Mouse (Mus musculus) myocyte (in vitro differentiated cells): ENCODE data around the gene Gatad2b. TPM values are rescaled to one million over a fixed set of nuclear protein-coding genes. Genes with fewer than 3 reads are reported as not detected.

Experiments used
- H3K27me3 ChIP-seq: one replicate; pipeline ENCODE4 v1.6.1; 2011; ENCODE audit not compliant: control insufficient read depth, insufficient read depth, insufficient read length
- H3K36me3 ChIP-seq: one replicate; pipeline ENCODE4 v1.6.1; 2011; ENCODE audit not compliant: control insufficient read depth, insufficient read depth
- H3K4me2 ChIP-seq: one replicate; pipeline ENCODE4 v1.6.1; 2011; ENCODE audit warnings: low read depth, control low read depth
- H3K4me3 ChIP-seq: one replicate; pipeline ENCODE4 v1.5.1; 2011; ENCODE audit warnings: mild to moderate bottlenecking, control low read depth, moderate library complexity
- H3K79me2 ChIP-seq: one replicate; pipeline ENCODE4 v1.6.1; 2011; ENCODE audit not compliant: control insufficient read depth, insufficient read depth
- H3ac ChIP-seq: one replicate; pipeline ENCODE4 v1.6.1; 2011; ENCODE audit not compliant: control insufficient read depth, insufficient read length
- CEBPB ChIP-seq: IDR thresholded peaks from 2 replicates; pipeline ENCODE4 v1.6.1; 2011; ENCODE audit warnings: mild to moderate bottlenecking, moderate library complexity; ENCODE audit not compliant: poor library complexity, insufficient read depth, severe bottlenecking
- E2F4 ChIP-seq: IDR thresholded peaks from one replicate; pipeline ENCODE4 v1.6.1; 2011; ENCODE audit warnings: mild to moderate bottlenecking, control low read depth, moderate library complexity; ENCODE audit not compliant: insufficient read depth
- MAX ChIP-seq: IDR thresholded peaks from one replicate; pipeline ENCODE4 v1.6.1; 2011; ENCODE audit warnings: low read depth, mild to moderate bottlenecking, control low read depth
- MYOD1 ChIP-seq, 3 experiments: IDR thresholded peaks; one replicate each; pipeline ENCODE4 v1.6.1; 2011; ENCODE audit warnings: control low read depth in 2 of 3, low read depth in 2 of 3, mild to moderate bottlenecking in 2 of 3, moderate library complexity in 1 of 3; ENCODE audit not compliant: insufficient read length in 2 of 3, control insufficient read depth in 1 of 3
- MYOG ChIP-seq, 3 experiments: IDR thresholded peaks; one replicate each; pipeline ENCODE4 v1.6.1; 2011; ENCODE audit warnings: control low read depth in 2 of 3, low read depth in 2 of 3, mild to moderate bottlenecking in 2 of 3; ENCODE audit not compliant: insufficient read length in 2 of 3, control insufficient read depth in 1 of 3, insufficient read depth in 1 of 3
- POLR2A ChIP-seq: IDR thresholded peaks from one replicate; pipeline ENCODE4 v1.6.1; 2011; ENCODE audit warnings: low read depth, mild to moderate bottlenecking, control low read depth, moderate library complexity; ENCODE audit not compliant: insufficient read length
- POLR2AphosphoS2 ChIP-seq: IDR thresholded peaks from one replicate; pipeline ENCODE4 v1.6.1; 2011; ENCODE audit warnings: low read depth, control low read depth; ENCODE audit not compliant: insufficient read length
- REST ChIP-seq: IDR thresholded peaks from one replicate; pipeline ENCODE4 v1.6.1; 2011; ENCODE audit warnings: mild to moderate bottlenecking, control low read depth, moderate library complexity; ENCODE audit not compliant: insufficient read depth, insufficient read length
- SRF ChIP-seq: IDR thresholded peaks from one replicate; pipeline ENCODE4 v1.6.1; 2011; ENCODE audit warnings: low read depth; ENCODE audit not compliant: control insufficient read depth, insufficient read length
- TCF12 ChIP-seq: IDR thresholded peaks from one replicate; pipeline ENCODE4 v1.6.1; 2011; ENCODE audit warnings: mild to moderate bottlenecking, control low read depth; ENCODE audit not compliant: poor library complexity, insufficient read depth, severe bottlenecking
- TCF3 ChIP-seq: IDR thresholded peaks from one replicate; pipeline ENCODE4 v1.6.1; 2011; ENCODE audit warnings: low read depth, control low read depth; ENCODE audit not compliant: insufficient read length
- USF1 ChIP-seq: IDR thresholded peaks from one replicate; pipeline ENCODE4 v1.6.1; 2011; ENCODE audit warnings: low read depth, mild to moderate bottlenecking, control low read depth, moderate library complexity
- polyA plus RNA-seq: library from polyadenylated mRNA; unstranded; fragments of >200 nt; fragmentation: generic; extraction: Trizol; gene quantifications from one replicate; pipeline ENCODE4 v1.2.1, GENCODE M21; 2012; ENCODE audit warnings: missing spikeins

The Gatad2b gene
- 14.7 TPM for polyA plus RNA-seq

DNA sequence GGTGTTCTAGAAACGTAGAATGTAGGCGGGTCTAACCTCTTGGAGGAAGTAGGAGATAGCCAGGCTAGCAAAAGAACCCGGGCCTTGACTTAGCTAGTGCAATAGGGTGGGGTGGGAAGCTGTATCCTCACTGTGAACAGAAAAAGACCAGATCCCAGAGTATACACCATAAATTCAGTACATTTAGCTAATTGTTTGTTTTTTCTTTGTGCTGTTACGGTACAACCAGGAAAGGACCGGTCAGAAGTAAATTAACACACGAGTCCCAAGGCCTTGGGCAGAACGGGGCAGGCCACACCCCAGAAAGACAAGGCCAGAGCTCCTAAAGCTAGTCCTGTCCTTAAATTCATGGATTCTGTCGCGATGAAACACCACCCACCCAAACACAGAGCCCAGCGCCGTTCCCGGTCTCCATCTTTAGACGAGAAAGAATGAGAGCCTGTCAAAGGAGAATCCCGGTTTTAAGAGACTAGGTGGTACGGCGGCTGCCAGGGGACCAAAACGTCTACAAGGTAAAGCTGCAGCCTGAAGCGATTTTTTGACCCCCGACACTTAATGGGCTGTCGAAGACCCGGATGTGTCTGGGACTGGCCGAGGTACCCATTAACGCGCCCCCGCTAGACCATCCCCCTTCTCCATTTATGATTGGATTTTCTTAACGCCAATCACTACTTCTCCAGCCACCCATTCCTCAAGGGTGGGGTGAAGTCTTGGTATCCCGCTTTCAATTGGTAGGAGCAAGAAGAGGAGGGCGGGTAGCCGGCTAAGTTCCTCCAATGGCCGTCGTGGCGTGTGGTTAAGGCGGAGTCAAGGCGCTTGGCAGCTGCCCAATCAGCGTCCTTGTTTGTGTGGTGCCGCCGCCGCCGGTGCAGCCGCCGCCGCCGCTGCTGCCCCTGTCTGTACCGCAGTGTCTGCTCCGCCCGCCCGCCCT lies at the start of gene Gatad2b:
Gene Gatad2b, plus strand, starts transcription at position 834 of the 931 bp plus-strand sequence.
- peak within 1 kb of the TSS; percentile 93 for H3K4me2 ChIP-seq
- H3K4me3 ChIP-seq: peak within 1 kb of the TSS; percentile 90
- peaks cover 42% of the 10 kb centered on the region for H3K79me2 ChIP-seq
- H3K27me3 ChIP-seq: no peaks in the 10 kb centered on the region
- H3K36me3 ChIP-seq: no peaks in the 10 kb centered on the region
- TF ChIP-seq MAX (no peak), SRF (peak; percentile 6), USF1 (no peak), MYOD1 (IDR thresholded peaks at IDR 0.05; ENCODE audit: control insufficient read depth in 1 of 3, insufficient read length in 2 of 3, low read depth in 2 of 3) (no peak), CEBPB (no peak), E2F4 (no peak), TCF12 (no peak), MYOG (IDR thresholded peaks at IDR 0.05; ENCODE audit: control insufficient read depth in 1 of 3, insufficient read depth in 1 of 3, insufficient read length in 2 of 3, low read depth in 2 of 3) (no peak), TCF3 (no peak), REST (no peak), POLR2AphosphoS2 (peak; percentile 40), POLR2A (peak; percentile 57)
- H3ac ChIP-seq: peak within 1 kb of the TSS; percentile 77

GRCm38 (mm10) chr3:90245406-90245805 lies 47.6 kb upstream of the Gatad2b start:
- Histone ChIP-seq H3K4me3 (no peak overlapping the region), H3K79me2 (peaks cover 13% of the 10 kb centered on the region), H3K27me3 (no peaks in the 10 kb centered on the region), H3K4me2 (peak overlapping the region; percentile 46), H3ac (no peak overlapping the region), H3K36me3 (peaks cover 6% of the 10 kb centered on the region)
- no peak for TF ChIP-seq MYOD1 (IDR thresholded peaks at IDR 0.05; ENCODE audit: control insufficient read depth in 1 of 3, insufficient read length in 2 of 3, low read depth in 2 of 3)
- TF ChIP-seq SRF: no peak
- no peak for TF ChIP-seq POLR2A
- TF ChIP-seq TCF12: no peak
- no peak for TF ChIP-seq POLR2AphosphoS2

DNA sequence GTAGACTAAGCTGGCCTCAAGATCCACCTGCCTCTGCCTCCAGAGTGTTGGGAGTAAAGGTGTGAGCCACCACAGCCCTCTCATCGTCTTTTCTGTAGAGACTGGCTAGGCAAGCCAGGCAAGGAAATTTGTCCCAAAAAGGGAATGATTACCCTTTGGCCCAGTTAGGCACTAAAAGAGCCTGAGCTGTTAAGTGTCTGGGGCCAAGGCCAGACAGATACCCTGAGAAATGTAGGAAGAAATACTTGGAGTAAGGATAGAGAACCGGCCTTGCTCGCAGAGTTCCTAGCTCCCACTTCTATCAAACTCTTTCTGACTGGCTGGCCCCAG lies 45.4 kb upstream of the Gatad2b start:
- peak overlapping the region; percentile 7 for H3ac ChIP-seq
- peaks cover 9% of the 10 kb centered on the region for H3K36me3 ChIP-seq
- H3K4me3 ChIP-seq: peak overlapping the region; percentile 85
- peaks cover 13% of the 10 kb centered on the region for H3K79me2 ChIP-seq
- H3K4me2 ChIP-seq: peak overlapping the region; percentile 79
- H3K27me3 ChIP-seq: no peaks in the 10 kb centered on the region
- TF ChIP-seq CEBPB (no peak), TCF12 (no peak), TCF3 (no peak), SRF (no peak), MYOD1 (IDR thresholded peaks at IDR 0.05; ENCODE audit: control insufficient read depth in 1 of 3, insufficient read length in 2 of 3, low read depth in 2 of 3) (no peak), USF1 (no peak), POLR2A (no peak), MAX (no peak), REST (no peak), MYOG (IDR thresholded peaks at IDR 0.05; ENCODE audit: control insufficient read depth in 1 of 3, insufficient read depth in 1 of 3, insufficient read length in 2 of 3, low read depth in 2 of 3) (no peak)

DNA sequence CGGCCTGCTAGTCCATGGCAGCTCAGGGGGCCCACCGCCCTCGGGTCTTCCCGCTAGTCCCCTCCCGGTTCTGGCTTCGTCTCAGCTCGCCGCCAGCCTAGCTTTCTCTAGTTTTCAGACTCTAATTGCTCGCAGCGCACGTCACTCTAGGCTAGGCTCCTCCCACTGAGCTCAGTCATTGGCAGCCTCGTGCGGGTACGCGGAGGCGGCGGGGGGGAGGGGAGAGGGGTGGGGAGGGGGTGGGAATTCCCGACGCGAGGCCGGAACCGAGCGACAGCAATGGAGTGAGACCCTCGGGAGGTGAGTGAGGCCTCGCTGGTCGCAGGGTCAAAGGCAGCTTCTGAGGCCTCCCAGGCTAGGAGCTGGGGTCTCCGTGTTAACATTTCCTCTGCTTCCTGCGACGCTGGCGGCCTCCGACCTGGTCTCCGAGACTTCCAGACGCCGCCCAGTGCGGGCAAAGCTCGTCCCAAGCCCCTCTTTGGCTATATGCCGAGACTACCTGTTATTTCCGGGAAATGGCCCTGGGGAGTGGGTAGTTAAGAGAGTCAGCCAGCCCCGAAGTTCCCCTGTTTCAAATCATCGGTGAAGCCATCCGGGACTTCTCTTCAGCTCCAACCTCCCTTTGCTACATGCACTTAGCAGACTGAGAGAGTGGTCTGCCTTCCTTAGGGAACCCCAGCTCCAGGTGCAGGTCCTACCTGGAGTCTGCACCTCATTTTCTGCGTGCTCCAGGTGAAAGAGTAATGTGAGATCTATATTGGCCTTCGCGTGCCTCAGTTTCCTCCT lies 44.8 kb upstream of the Gatad2b start, which contains the start of gene Slc39a1:
Gene Slc39a1, plus strand, starts transcription at position 213 of the 786 bp plus-strand sequence.
- Histone ChIP-seq H3ac (peak within 1 kb of the TSS; percentile 7), H3K4me2 (peak within 1 kb of the TSS; percentile 79), H3K36me3 (peaks cover 9% of the 10 kb centered on the region), H3K79me2 (peaks cover 13% of the 10 kb centered on the region), H3K4me3 (peak within 1 kb of the TSS; percentile 85), H3K27me3 (no peaks in the 10 kb centered on the region)
- TF ChIP-seq CEBPB (no peak), POLR2A (peak; percentile 66), POLR2AphosphoS2 (peak; percentile 70)
